Mouse (Mus musculus) lung, adult 2 months (tissue): Measurements from ENCODE around the gene Ruvbl1. TPM values are rescaled to one million over a fixed set of nuclear protein-coding genes. Genes with fewer than 3 reads are reported as not detected.

Experiments used
- DNase-seq: peaks from one replicate; pipeline ENCODE4 v3.0.0; 2022
- H3K4me1 ChIP-seq: fragments of 200-500 bp; 2 replicates; pipeline ENCODE4 v1.6.1; 2011; ENCODE audit warnings: low read length; ENCODE audit not compliant: control insufficient read depth, insufficient read depth
- H3K4me3 ChIP-seq: fragments of 200-500 bp; replicated peaks from 2 replicates; pipeline ENCODE3; 2011; ENCODE audit warnings: low read depth, mild to moderate bottlenecking, control low read depth, low read length; ENCODE audit errors: extremely low read depth
- CTCF ChIP-seq: fragments of 200-500 bp; IDR thresholded peaks from 2 replicates; pipeline ENCODE4 v1.5.1; 2011; ENCODE audit warnings: mild to moderate bottlenecking, low read length, control low read depth; ENCODE audit not compliant: insufficient read depth
- POLR2A ChIP-seq: fragments of 200-500 bp; IDR thresholded peaks from 2 replicates; pipeline ENCODE4 v1.6.1; 2011; ENCODE audit warnings: low read depth, mild to moderate bottlenecking, control low read depth, low read length, borderline replicate concordance; ENCODE audit errors: extremely low read depth
- WGBS: fragments of 180-500 bp; shearing (Covaris S2); methylation state at CpG from one replicate; pipeline ENCODE4 v1.1.7; 2018; 5-methylcytosine and 5-hydroxymethylcytosine counted together
- polyA plus RNA-seq: library from polyadenylated mRNA; depleted of rRNA; stranded (reverse); fragments of >200 nt; gene quantifications from 2 replicates; pipeline ENCODE4 v1.2.3, GENCODE M21; 2012

Gene Ruvbl1
- polyA plus RNA-seq, 1 experiment: 22.4 TPM

DNA sequence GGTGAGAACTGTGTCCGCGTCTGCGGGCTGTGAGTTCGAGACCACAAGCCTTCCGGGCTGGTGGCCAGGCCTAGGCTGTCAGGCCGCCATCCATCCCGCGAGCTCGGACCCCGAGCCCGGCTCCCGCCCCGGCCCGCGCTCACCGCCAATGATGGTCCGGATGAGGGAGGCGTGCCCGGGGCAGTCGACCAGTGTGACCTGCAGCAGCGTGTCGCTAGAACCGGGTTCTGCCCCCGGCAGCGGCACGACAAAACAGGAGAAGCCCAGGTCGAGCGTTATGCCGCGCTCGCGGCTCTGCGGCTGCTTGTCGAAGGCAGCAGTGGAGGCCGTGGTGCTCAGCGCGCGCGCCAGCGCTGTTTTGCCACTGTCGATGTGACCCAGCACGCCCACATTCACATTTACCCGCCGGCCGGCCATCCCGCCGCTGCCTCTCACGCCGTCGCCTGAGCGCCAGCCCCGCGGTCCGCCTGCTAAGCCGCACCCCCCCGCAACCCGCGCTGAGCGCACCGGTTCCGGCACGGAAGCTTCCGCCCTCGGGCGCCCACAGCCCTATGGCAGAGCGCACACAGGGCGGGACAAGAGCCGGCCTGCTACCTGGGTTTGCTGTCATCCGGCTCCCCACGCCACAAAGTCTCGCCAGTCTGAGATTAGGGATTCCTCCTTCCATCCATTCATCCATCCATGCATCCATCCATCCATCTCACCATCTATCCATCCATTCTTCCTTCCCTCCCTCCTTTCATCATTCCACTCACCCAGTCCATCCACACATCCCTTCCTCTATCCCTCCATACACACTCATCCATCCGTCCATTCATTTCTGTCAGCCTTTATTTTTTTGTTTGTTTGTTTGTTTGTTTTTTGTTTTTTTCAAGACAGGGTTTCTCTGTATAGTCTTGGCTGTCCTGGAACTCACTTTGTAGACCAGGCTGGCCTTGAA lies 18.9 kb upstream of the Ruvbl1 start, which contains the start of gene Eefsec:
TSS of gene Eefsec (minus strand) at position 477 of the 940 bp plus-strand sequence.
- peak; percentile 79 for DNase-seq
- 2% methylated on average over 72 of the region's 72 CpGs for WGBS
- TF ChIP-seq POLR2A (peak; percentile 51; the same call in 1 of the 2 replicates), CTCF (no peak)
- Histone ChIP-seq H3K4me1 (no peaks in the 10 kb centered on the region), H3K4me3 (peak within 1 kb of the TSS; percentile 77)

DNA sequence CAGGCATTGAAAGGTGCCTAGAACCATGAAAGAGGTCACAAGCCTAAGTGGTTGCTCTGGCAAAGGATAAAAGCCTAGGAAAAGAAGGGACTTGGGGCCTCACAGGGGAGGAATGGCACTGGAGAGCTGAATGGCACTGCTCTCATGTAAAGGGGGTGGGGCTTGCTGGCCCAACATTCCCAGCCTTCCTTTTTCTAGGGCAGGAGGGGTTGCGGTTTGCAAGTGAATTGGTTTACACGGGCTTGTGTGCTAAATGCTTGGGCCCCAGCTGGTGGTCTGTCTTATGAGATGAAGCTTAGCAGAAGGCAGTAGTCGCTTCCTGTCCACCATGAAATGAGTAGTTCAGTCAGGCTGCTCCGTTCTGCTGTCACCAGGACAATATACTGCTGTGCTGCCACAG lies 17.8 kb upstream of the Ruvbl1 start:
- DNase-seq: no peak
- no peak for TF ChIP-seq POLR2A
- TF ChIP-seq CTCF: no peak
- H3K4me3 ChIP-seq: no peak overlapping the region
- 52% methylated on average over 4 of the region's 4 CpGs for WGBS
- no peaks in the 10 kb centered on the region for H3K4me1 ChIP-seq

- 61% methylated on average over 2 of the region's 2 CpGs for WGBS
- H3K4me1 ChIP-seq: no peaks in the 10 kb centered on the region
- no peak for DNase-seq
- TF ChIP-seq CTCF: no peak
- TF ChIP-seq POLR2A: no peak
- no peak overlapping the region for H3K4me3 ChIP-seq
These were observed 10.7 kb upstream of the Ruvbl1 start for GRCm38 (mm10) chr6:88454545-88454944.

DNA sequence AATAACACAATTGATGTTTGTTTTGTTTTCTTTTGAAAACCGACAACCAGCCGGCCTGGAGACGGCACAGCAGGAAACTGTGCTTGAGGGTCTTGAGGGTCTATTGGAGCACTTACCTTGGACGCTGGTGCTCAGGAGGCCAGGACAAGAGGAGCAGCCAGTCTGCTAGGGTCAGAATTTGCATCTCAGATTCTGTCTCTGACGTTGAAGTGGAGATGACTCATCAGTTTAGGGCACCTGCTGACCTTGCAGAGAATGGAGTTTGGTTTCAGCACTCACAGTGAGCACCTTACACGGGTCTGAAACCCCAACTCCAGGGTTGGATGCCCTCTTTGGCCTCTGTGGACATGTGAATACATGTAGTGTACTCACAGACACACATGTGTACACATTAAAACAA lies 4.7 kb downstream of the Ruvbl1 start:
- H3K4me3 ChIP-seq: no peak overlapping the region
- DNase-seq: no peak
- H3K4me1 ChIP-seq: peaks cover 4% of the 10 kb centered on the region; the same call in 1 of the 2 replicates
- 68% methylated on average over 6 of the region's 6 CpGs for WGBS
- TF ChIP-seq POLR2A (no peak), CTCF (no peak)

GRCm38 (mm10) chr6:88480421-88480820 lies 15.2 kb downstream of the Ruvbl1 start:
- no peak for DNase-seq
- H3K4me3 ChIP-seq: no peak overlapping the region
- WGBS: 56% methylated on average over 6 of the region's 6 CpGs
- no peak for TF ChIP-seq POLR2A
- no peak for TF ChIP-seq CTCF
- peaks cover 16% of the 10 kb centered on the region for H3K4me1 ChIP-seq

GRCm38 (mm10) chr6:88483111-88483510 lies 17.9 kb downstream of the Ruvbl1 start:
- TF ChIP-seq CTCF (no peak), POLR2A (no peak)
- DNase-seq: peak; percentile 34
- Histone ChIP-seq H3K4me1 (peaks cover 20% of the 10 kb centered on the region), H3K4me3 (no peak overlapping the region)
- WGBS: 50% methylated on average over 7 of the region's 7 CpGs

DNA sequence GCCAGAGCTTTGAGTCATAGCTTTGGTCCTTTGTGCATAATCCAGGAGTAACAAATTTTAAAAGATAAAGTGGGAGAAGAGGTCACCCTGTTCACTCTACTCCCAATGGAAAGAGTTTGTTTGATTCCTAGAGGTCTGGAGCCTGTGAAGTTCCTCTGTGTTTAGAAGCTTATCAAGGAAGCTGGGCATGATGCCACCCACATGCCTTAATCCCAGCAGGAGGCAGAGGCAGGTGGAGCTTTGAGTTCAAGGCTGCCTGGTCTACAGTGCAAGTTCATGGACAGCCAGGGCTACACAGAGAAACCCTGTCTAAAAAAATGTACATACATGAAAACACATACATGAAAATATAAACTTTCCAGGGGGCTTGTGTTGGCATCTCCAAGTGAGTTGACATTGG lies 18.7 kb downstream of the Ruvbl1 start:
- Histone ChIP-seq H3K4me1 (peaks cover 20% of the 10 kb centered on the region), H3K4me3 (no peak overlapping the region)
- TF ChIP-seq POLR2A (no peak), CTCF (no peak)
- no peak for DNase-seq

DNA sequence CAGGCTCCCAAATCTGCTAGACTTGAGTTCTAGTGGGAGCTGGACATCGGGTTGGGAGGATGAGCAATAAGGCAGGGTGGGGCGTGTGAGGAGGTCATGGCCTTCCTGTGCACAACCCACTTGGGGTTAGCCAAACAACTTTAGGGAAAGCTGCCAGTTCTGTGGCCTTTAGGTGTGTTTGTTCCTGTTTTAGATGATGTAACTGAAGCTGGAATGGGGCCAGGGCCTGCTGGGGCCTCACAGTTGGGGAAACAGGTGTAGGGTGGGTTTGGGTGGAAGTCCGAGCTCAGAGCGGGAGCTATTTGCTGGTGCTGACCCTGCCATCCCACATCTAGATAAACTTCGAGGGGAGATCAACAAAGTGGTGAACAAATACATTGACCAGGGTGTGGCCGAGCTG lies 20.2 kb downstream of the Ruvbl1 start:
- 50% methylated on average over 6 of the region's 6 CpGs for WGBS
- TF ChIP-seq POLR2A (no peak), CTCF (no peak)
- H3K4me3 ChIP-seq: no peak overlapping the region
- peaks cover 20% of the 10 kb centered on the region for H3K4me1 ChIP-seq
- DNase-seq: peak; percentile 26

GRCm38 (mm10) chr6:88486893-88487292 lies 21.7 kb downstream of the Ruvbl1 start:
- H3K4me3 ChIP-seq: no peak overlapping the region
- 58% methylated on average over 8 of the region's 8 CpGs for WGBS
- peaks cover 20% of the 10 kb centered on the region for H3K4me1 ChIP-seq
- TF ChIP-seq POLR2A: no peak
- TF ChIP-seq CTCF: peak; percentile 51
- peak; percentile 51 for DNase-seq

DNA sequence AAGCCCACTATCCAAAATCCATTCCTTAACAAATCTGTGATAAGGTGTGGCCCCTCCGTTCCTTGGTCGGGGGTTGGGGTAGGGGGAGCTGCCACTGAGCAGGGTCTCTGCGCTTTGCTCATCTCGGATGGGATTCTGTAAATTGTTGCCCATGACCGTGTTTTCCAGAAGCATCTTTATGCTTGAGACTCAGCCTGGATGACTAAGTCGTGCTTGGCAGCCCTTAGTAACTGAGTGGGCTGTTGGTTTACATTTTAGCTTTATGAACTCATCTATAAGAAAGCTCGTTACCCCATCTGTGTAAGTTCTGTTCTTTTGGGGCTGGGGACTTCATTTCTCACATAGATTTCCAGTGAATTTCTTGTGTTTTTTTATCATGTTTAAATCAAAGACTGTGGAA lies 23.8 kb downstream of the Ruvbl1 start:
- DNase-seq: no peak
- 89% methylated on average over 7 of the region's 7 CpGs for WGBS

More for the DNA sequence above, 23.8 kb downstream of the Ruvbl1 start:
- TF ChIP-seq CTCF: no peak
- TF ChIP-seq POLR2A: no peak
- H3K4me3 ChIP-seq: no peak overlapping the region
- peaks cover 8% of the 10 kb centered on the region for H3K4me1 ChIP-seq
